Mouse (Mus musculus): ENCODE results near the gene Astl. TPM values are rescaled to one million over a fixed set of nuclear protein-coding genes. Genes with fewer than 3 reads are reported as not detected.
A peak's percentile ranks its signal among the peaks of the same experiment; 100 is the strongest.

Gene Astl
- polyA plus RNA-seq, 1 experiment = 0.20 TPM

- TF ChIP-seq CTCF (IDR thresholded peaks at IDR 0.05; ENCODE audit: borderline replicate concordance, control insufficient read depth, extremely low read depth, insufficient read depth, low read length, poor library complexity) (peak; percentile 66; the same call in 1 of the 2 replicates), POLR2A (IDR thresholded peaks at IDR 0.05; ENCODE audit: control insufficient read depth, extremely low read depth, insufficient read depth, low read length, poor library complexity) (no peak)
- 1% methylated on average over 49 of the region's 49 CpGs for WGBS
- Histone ChIP-seq H3K4me1 (replicated peaks; ENCODE audit: control insufficient read depth, insufficient read depth, low read length) (no peaks in the 10 kb centered on the region; the same call in 1 of the 2 replicates), H3K27ac (ENCODE audit: control insufficient read depth, insufficient read depth, low read length) (no peak within 1 kb of the TSS), H3K27me3 (ENCODE audit: control insufficient read depth, insufficient read depth, low read length) (peaks cover 14% of the 10 kb centered on the region; the same call in 1 of the 2 replicates), H3K36me3 (ENCODE audit: control insufficient read depth, insufficient read depth, low read length) (no peaks in the 10 kb centered on the region), H3K4me3 (ENCODE audit: control insufficient read depth, insufficient read depth, low read length) (0 out of 2 replicates have a peak within 1 kb of the TSS, but pooled peaks have one; percentile 1)
- peak; percentile 80 for DNase-seq
Observed at GRCm38 (mm10) chr2:127362459-127363281, 24.2 kb downstream of the Astl start, which contains the start of gene Adra2b. Gene Adra2b, plus strand, starts transcription at chr2:127363208.

- Histone ChIP-seq H3K4me1 (replicated peaks; ENCODE audit: control insufficient read depth, insufficient read depth, low read length) (no peaks in the 10 kb centered on the region; the same call in 1 of the 2 replicates), H3K36me3 (ENCODE audit: control insufficient read depth, insufficient read depth, low read length) (no peaks in the 10 kb centered on the region), H3K4me3 (ENCODE audit: control insufficient read depth, insufficient read depth, low read length) (no peak overlapping the region), H3K27me3 (ENCODE audit: control insufficient read depth, insufficient read depth, low read length) (peaks cover 14% of the 10 kb centered on the region; the same call in 1 of the 2 replicates), H3K27ac (ENCODE audit: control insufficient read depth, insufficient read depth, low read length) (no peak overlapping the region)
- DNase-seq = no peak
- WGBS = 3% methylated on average over 28 of the region's 28 CpGs
- TF ChIP-seq POLR2A (IDR thresholded peaks at IDR 0.05; ENCODE audit: control insufficient read depth, extremely low read depth, insufficient read depth, low read length, poor library complexity) (no peak), CTCF (IDR thresholded peaks at IDR 0.05; ENCODE audit: borderline replicate concordance, control insufficient read depth, extremely low read depth, insufficient read depth, low read length, poor library complexity) (no peak)
Observed at GRCm38 (mm10) chr2:127363282-127363652, 24.8 kb downstream of the Astl start.

DNA sequence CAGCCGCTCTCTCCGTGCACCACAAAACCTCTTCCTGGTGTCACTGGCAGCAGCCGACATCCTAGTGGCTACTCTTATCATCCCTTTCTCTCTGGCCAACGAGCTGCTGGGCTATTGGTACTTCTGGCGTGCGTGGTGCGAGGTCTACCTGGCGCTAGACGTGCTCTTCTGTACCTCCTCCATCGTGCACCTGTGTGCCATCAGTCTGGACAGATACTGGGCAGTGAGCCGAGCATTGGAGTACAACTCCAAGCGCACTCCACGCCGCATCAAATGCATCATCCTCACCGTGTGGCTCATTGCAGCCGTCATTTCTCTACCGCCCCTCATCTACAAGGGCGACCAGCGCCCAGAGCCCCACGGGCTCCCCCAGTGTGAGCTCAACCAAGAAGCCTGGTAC, 25.3 kb downstream of the Astl start:
- H3K4me3 ChIP-seq (ENCODE audit: control insufficient read depth, insufficient read depth, low read length) = no peak overlapping the region
- DNase-seq = no peak
- no peaks in the 10 kb centered on the region; the same call in 1 of the 2 replicates for H3K4me1 ChIP-seq (replicated peaks; ENCODE audit: control insufficient read depth, insufficient read depth, low read length)
- no peaks in the 10 kb centered on the region for H3K36me3 ChIP-seq (ENCODE audit: control insufficient read depth, insufficient read depth, low read length)
- no peak overlapping the region for H3K27ac ChIP-seq (ENCODE audit: control insufficient read depth, insufficient read depth, low read length)
- H3K27me3 ChIP-seq (ENCODE audit: control insufficient read depth, insufficient read depth, low read length) = peaks cover 14% of the 10 kb centered on the region; the same call in 1 of the 2 replicates
- TF ChIP-seq CTCF (IDR thresholded peaks at IDR 0.05; ENCODE audit: borderline replicate concordance, control insufficient read depth, extremely low read depth, insufficient read depth, low read length, poor library complexity) (no peak), POLR2A (IDR thresholded peaks at IDR 0.05; ENCODE audit: control insufficient read depth, extremely low read depth, insufficient read depth, low read length, poor library complexity) (no peak)
- WGBS = 12% methylated on average over 20 of the region's 20 CpGs

- WGBS = 3% methylated on average over 8 of the region's 8 CpGs
- no peak for DNase-seq
- TF ChIP-seq POLR2A (IDR thresholded peaks at IDR 0.05; ENCODE audit: control insufficient read depth, extremely low read depth, insufficient read depth, low read length, poor library complexity) (no peak), CTCF (IDR thresholded peaks at IDR 0.05; ENCODE audit: borderline replicate concordance, control insufficient read depth, extremely low read depth, insufficient read depth, low read length, poor library complexity) (no peak)
- Histone ChIP-seq H3K27me3 (ENCODE audit: control insufficient read depth, insufficient read depth, low read length) (peaks cover 14% of the 10 kb centered on the region; the same call in 1 of the 2 replicates), H3K4me3 (ENCODE audit: control insufficient read depth, insufficient read depth, low read length) (no peak overlapping the region), H3K4me1 (replicated peaks; ENCODE audit: control insufficient read depth, insufficient read depth, low read length) (no peaks in the 10 kb centered on the region; the same call in 1 of the 2 replicates), H3K27ac (ENCODE audit: control insufficient read depth, insufficient read depth, low read length) (no peak overlapping the region), H3K36me3 (ENCODE audit: control insufficient read depth, insufficient read depth, low read length) (no peaks in the 10 kb centered on the region)
Observed at GRCm38 (mm10) chr2:127364452-127364851, 26.0 kb downstream of the Astl start.

GRCm38 (mm10) chr2:127367126-127367820, 28.8 kb downstream of the Astl start:
- DNase-seq = no peak
- Histone ChIP-seq H3K36me3 (ENCODE audit: control insufficient read depth, insufficient read depth, low read length) (no peaks in the 10 kb centered on the region), H3K27me3 (ENCODE audit: control insufficient read depth, insufficient read depth, low read length) (peaks cover 14% of the 10 kb centered on the region; the same call in 1 of the 2 replicates), H3K4me3 (ENCODE audit: control insufficient read depth, insufficient read depth, low read length) (no peak overlapping the region), H3K4me1 (replicated peaks; ENCODE audit: control insufficient read depth, insufficient read depth, low read length) (no peaks in the 10 kb centered on the region; the same call in 1 of the 2 replicates), H3K27ac (ENCODE audit: control insufficient read depth, insufficient read depth, low read length) (no peak overlapping the region)
- TF ChIP-seq POLR2A (IDR thresholded peaks at IDR 0.05; ENCODE audit: control insufficient read depth, extremely low read depth, insufficient read depth, low read length, poor library complexity) (no peak), CTCF (IDR thresholded peaks at IDR 0.05; ENCODE audit: borderline replicate concordance, control insufficient read depth, extremely low read depth, insufficient read depth, low read length, poor library complexity) (no peak)
- 83% methylated on average over 10 of the region's 10 CpGs for WGBS

DNA sequence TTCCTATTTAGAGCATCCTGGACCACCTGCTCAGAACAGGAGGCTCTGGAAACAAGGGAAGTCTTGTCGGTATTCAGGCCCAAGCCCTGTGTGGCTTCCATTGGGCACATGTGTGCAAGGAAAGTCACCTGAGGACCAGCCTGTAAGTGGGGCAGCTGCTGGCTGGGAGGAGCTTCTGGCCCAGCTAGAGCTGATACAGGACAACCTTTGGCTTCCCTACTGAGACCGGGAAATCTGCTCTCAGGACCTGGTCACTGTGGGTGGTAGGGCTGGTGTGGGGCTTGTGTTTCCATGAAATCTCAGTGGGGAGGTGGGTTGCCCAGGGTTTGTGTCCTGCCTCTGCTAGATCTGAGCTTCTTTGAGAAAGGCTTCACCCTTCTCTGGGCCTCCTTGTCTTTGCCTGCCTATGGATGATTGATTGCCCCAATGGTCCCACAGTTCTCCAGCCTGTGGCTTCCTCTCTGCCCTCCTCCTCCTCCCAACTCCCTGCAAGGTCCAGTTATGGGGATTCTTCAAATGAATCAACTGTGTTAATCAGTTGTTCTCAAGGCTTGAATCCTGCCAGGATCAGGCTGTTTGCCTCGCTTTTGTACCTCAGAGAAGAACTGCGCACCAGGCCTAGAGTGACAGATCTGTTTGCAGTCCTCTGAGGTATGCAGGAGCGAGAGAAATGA, 31.4 kb downstream of the Astl start:
- 83% methylated on average over 5 of the region's 5 CpGs for WGBS
- Histone ChIP-seq H3K27me3 (ENCODE audit: control insufficient read depth, insufficient read depth, low read length) (peaks cover 2% of the 10 kb centered on the region; the same call in 1 of the 2 replicates), H3K36me3 (ENCODE audit: control insufficient read depth, insufficient read depth, low read length) (no peaks in the 10 kb centered on the region), H3K4me1 (replicated peaks; ENCODE audit: control insufficient read depth, insufficient read depth, low read length) (no peaks in the 10 kb centered on the region), H3K27ac (ENCODE audit: control insufficient read depth, insufficient read depth, low read length) (no peak overlapping the region), H3K4me3 (ENCODE audit: control insufficient read depth, insufficient read depth, low read length) (no peak overlapping the region)
- DNase-seq = no peak
- TF ChIP-seq CTCF (IDR thresholded peaks at IDR 0.05; ENCODE audit: borderline replicate concordance, control insufficient read depth, extremely low read depth, insufficient read depth, low read length, poor library complexity) = no peak
- no peak for TF ChIP-seq POLR2A (IDR thresholded peaks at IDR 0.05; ENCODE audit: control insufficient read depth, extremely low read depth, insufficient read depth, low read length, poor library complexity)

Data from thymus, adult 2 months (tissue).